Mouse (Mus musculus) left cerebral cortex, adult 2 months (tissue): Measurements from ENCODE around the gene Ptp4a2. TPM values are rescaled to one million over a fixed set of nuclear protein-coding genes. Genes with fewer than 3 reads are reported as not detected.
"Not testable (repeated sequence)": the region's sequence is repeated elsewhere in the genome, so short reads cannot be mapped to it uniquely, and the experiment has no call there.

Source experiments
- DNase-seq, 2 experiments: peaks; one replicate each; pipeline ENCODE4 v3.0.0; 2021 to 2022; ENCODE audit warnings: low spot score in 2 of 2, mixed read lengths in 1 of 2; ENCODE audit errors: extremely low spot score in 1 of 2
- H3K27ac ChIP-seq: fragments of 200-600 bp; 2 replicates; pipeline ENCODE4 v1.8.1; 2022
- H3K4me3 ChIP-seq: fragments of 200-600 bp; 2 replicates; pipeline ENCODE4 v1.8.1; 2022
- CTCF ChIP-seq: fragments of 200-600 bp; IDR thresholded peaks from 2 replicates; pipeline ENCODE4 v1.8.1; 2022; ENCODE audit warnings: antibody characterized with exemption, mild to moderate bottlenecking, moderate library complexity
- intact Hi-C: fragments of 180-260 bp; cut with DNase I; formaldehyde crosslinking; loops from one replicate; pipeline ENCODE4 v1.15.1; 2025
- total RNA-seq, 2 experiments: library from RNA; stranded (reverse); gene quantifications; 2 replicates each; pipeline ENCODE4 v1.2.3; 2021

Gene Ptp4a2
- total RNA-seq, 2 experiments from 2014 or later = 126 to 131 TPM

DNA sequence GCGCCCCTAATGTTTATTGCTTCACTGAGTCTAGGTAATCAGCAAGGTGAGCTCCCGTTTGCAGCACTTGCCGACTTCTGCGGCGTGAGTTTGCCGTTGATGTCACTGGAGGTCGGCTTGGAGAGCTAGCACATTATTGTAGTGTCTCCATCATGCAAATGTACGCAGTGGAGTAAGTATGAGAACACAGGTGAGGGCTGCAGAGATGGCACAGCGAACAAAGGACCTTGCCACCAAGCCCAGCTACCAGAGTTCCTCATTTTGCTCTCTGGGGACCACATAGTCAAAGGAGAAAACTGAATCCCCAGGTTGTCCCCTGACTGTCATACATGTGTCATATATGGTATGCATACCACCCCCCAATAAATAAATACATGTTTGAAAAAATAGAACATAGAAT, 49.4 kb downstream of the Ptp4a2 start:
- Histone ChIP-seq H3K4me3 (no peak overlapping the region), H3K27ac (no peak overlapping the region)
- no peak for TF ChIP-seq CTCF
- no peak for DNase-seq
- intact Hi-C loops = no loop called here

DNA sequence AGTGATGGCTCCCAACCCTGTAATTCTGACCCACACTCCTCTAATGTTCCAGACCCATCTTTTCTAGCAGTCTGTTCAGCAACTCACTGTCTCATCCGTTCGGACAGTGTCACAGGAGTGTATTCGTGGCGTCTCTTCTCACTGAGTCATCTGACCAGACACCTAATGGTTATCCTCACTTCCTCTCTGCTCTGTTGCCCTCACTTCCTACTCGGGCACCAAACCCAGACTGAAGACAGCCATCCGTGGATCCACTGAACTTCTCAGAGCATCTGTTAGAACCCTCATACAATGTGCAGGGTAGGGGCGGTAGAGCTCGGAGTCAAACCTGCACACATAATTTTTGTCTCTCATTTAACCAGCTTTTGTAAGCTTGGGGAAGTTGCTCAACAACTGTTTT, 50.4 kb downstream of the Ptp4a2 start:
- Histone ChIP-seq H3K4me3 (no peak overlapping the region), H3K27ac (no peak overlapping the region)
- intact Hi-C loops = no loop called here
- DNase-seq = no peak
- TF ChIP-seq CTCF = no peak

DNA sequence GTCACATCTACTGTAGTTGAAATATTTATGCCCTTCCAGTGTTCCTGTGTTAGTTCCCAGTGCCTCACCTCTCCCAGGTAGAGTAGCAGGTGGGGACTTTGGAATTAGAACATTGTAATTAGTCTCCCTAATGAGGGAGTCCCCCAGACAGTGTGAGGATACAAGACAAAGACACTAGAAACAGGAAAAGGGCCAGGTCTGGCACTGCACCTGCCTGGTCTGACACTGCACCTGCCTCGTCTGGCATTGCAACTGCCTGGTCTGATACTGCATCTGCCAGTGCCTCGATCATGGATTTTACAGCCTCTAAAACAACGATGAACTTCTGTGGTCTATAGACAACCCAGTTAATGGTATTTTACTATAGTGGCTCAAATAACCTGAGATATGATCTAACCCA, 51.3 kb downstream of the Ptp4a2 start:
- intact Hi-C loops = no loop called here
- Histone ChIP-seq H3K27ac (no peak overlapping the region), H3K4me3 (no peak overlapping the region)
- TF ChIP-seq CTCF = no peak
- DNase-seq = no peak

DNA sequence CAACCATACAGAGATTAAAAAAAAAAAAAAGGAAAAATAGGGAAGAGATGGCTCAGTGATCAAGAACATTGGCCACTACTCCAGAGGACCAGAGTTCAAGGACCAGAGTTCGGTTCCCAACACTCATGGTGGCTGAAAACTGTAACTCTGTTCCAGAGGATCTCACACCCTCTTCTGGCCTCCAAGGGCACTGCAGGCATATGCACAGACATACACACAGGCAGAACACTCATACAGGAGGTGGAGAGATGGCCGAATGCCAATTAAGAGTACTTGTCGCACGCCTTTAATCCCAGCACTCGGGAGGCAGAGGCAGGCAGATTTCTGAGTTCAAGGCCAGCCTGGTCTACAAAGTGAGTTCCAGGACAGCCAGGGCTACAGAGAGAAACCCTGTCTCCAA, 55.2 kb downstream of the Ptp4a2 start:
- intact Hi-C loops, DNase-seq, H3K4me3 ChIP-seq, H3K27ac ChIP-seq: not testable (repeated sequence)

DNA sequence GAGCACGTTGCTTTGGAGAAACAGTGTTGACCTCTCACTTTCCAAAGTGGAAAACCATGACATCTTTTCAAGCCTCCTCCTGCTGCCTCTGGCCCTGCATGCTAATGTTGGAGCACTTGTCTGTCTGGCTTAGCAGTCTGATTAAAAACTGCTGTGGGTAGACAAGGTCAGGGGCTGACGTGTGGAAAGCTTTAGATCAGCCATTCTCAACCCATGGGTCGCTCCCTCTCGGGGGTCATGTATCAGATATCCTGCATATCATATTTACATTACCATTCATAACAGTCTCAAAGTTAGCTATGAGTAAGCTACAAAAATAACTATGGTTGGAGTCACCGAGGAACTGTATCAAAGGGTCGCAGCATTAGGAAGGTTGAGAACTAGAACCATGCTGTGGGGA, 57.2 kb downstream of the Ptp4a2 start:
- no peak for DNase-seq
- no peak for TF ChIP-seq CTCF
- no peak overlapping the region for H3K27ac ChIP-seq
- H3K4me3 ChIP-seq = no peak overlapping the region
- intact Hi-C loops = no loop called here

DNA sequence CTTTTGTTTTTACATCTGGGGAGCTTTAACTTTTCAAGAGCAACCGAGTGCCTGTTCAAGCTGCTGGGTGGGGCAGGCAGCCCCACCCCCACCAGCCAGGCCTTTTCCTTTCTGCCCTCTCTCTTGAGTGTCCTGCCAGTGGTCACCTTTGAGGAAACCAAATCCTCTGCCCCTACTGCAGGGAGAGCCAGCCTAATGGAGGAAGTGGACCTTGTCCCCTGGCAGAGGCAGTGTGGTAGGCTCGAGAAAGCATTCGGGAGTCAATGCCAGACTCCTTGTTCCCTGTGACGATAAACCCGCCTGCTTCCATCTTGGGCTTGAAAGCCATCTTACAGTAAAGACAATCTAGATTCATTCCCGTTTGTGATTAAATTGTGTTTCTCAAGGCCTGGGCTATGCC, 59.5 kb downstream of the Ptp4a2 start:
- TF ChIP-seq CTCF = no peak

DNA sequence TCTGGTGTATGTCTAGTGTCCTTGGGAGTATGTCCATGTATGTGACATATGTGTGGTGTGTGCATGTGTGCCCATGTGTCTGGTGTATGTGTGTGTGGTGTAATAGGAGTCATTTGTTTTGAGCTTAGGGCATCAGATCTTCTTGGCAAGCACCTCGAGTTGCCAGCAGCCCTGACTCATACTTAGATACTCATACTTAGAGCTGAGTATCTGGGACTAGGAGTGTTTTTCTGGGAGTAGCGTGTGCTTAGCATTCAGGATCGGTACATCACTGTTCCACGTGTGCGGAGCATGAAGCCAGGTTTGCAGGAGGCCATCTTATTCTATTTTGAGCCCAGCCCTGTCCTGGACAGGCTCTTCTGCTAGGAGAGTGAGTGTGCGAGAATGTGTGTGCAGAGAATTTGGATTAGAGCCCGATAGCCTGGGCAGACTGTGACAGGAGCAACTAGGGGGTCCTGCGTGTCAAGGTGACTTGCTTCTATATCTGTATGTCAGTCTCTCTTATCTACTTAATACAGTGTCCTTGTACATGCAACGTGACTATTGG, 61.4 kb downstream of the Ptp4a2 start:
- Histone ChIP-seq H3K4me3 (no peak overlapping the region), H3K27ac (0 out of 2 replicates have a peak overlapping the region, but pooled peaks have one; percentile 8)
- DNase-seq = no peak
- no peak for TF ChIP-seq CTCF
- intact Hi-C loops = no loop called here

More for the DNA sequence above, 59.5 kb downstream of the Ptp4a2 start:
- H3K27ac ChIP-seq = no peak overlapping the region
- intact Hi-C loops = no loop called here
- H3K4me3 ChIP-seq = no peak overlapping the region
- no peak for DNase-seq

DNA sequence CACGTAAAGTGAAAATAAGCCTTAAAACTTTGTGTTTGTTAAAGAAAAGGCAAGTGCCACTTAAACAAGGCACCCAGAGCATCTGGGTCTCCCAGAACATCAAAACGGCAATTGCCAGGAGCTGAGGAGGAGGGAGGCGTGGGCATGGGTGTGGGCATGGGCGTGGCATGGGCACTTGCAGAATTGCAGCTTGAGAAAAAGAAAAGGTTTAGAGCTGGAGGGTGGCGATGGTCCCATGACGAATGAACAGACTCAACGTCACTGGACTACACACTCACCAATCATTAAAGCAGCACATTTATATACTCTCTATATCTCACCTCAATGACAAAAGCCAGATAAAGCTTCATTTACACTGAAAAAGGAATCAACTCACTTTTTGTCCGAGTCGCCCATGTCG, 63.8 kb downstream of the Ptp4a2 start:
- no peak for TF ChIP-seq CTCF
- intact Hi-C loops = no loop called here
- H3K4me3 ChIP-seq = no peak overlapping the region
- DNase-seq = no peak
- H3K27ac ChIP-seq = no peak overlapping the region

DNA sequence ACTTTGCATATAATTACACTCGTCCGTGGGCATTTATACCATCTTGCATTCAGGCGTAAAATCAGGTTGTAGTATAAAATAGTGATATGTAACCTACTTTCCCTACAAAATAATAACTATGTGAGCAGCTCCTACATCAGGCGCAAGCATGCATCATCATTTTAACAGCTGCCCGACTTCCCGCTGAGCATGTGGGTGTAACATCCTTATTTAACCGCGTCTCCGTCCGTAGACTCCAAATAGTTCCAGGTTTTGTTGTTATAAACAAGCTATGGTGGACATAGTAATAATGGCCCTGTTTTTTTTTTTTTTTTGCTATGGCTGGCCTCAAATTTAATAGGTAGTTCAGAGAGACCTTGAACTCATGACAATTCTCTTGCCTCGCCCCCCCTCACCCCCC, 64.4 kb downstream of the Ptp4a2 start:
- no peak overlapping the region for H3K27ac ChIP-seq
- TF ChIP-seq CTCF = no peak

DNA sequence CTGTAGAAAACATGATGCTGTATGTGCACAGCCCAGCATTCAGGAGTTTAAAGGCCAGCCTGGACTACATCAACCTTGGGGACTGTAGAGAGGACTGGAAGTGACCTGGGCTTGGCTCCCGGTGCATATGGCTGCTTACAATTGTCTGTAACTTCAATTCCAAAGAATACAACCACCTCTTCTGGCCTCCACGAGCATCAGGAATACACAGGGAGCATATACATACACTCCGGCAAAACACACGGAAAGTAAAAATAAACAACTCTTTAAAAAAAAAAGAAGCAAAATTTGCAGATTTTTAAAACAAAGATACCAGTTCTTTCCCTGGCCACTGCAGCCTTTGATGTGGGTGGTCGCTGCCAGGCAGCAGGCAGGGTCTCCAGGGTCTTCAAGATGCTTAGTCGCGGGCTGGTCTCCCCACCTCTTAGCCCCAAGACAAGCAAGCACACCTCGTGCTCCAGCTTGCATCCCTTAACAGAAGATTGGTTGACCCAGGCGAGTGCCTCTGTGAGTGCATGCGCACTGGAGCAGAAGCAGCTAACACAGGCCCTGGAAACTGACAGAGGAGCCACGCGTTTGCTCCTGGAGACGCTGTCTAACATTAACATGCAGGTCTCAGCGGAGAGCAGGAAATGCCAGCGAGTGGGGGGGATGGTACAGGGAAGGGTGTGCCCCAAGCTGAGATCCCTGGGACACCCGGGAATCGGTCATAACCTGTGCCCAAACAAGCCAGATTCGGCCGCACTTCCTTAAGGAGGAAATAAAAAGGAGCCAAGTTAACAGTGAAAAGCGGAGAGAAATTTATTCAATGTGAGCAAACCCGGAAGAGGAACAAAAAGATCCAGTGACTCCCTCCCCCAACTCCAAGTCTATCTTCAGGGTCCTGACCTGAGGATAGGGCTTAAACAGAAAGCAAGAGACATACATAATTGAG, 66.1 kb downstream of the Ptp4a2 start:
- TF ChIP-seq CTCF = no peak
- intact Hi-C loops = loop anchor here (2.0 kb wide), 1 partner anchor 56 kb away; no protein-coding TSS in a partner anchor
- Histone ChIP-seq H3K27ac (peak overlapping the region; percentile 69), H3K4me3 (peak overlapping the region; percentile 20)
- DNase-seq = peak; percentile 59 to 71

More for the DNA sequence above, 64.4 kb downstream of the Ptp4a2 start:
- no peak overlapping the region for H3K4me3 ChIP-seq
- DNase-seq = no peak
- intact Hi-C loops = no loop called here

DNA sequence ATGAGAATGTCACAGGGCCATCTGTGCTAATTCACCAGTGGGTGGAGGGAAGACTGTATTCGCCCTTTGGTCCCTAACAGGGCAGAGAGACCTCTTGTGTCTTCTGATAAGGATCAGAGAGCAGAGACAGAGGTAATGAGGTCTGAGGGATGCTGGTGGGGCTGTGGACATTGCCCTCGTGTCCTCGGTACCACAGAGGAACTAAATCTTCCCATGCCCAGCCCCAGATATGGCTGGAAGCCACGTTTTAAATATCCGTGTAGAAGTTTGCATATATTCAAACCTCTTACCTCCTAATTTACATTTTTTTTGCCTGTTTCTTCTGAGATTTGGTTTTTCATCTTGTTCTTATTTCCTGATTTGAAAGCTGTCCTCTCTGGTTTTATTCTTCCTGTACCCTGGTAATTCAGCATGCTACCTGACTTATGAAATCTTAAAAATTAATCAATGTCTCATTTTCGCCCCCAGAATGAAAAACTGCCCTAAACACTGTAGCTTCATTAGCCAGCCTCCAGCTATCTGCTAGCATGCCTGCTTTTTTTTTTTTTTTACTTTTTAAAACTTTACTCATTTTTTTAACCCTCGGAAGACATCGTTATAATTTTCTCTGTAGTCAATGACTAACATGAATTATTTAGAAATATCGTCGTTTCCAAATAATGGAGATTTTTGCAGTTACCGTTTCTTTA, 67.1 kb downstream of the Ptp4a2 start:
- DNase-seq = no peak
- Histone ChIP-seq H3K27ac (peak overlapping the region; percentile 69), H3K4me3 (no peak overlapping the region; the same call in 1 of the 2 replicates)
- TF ChIP-seq CTCF = no peak
- intact Hi-C loops = loop anchor here (2.0 kb wide), 1 partner anchor 57 kb away; no protein-coding TSS in a partner anchor

DNA sequence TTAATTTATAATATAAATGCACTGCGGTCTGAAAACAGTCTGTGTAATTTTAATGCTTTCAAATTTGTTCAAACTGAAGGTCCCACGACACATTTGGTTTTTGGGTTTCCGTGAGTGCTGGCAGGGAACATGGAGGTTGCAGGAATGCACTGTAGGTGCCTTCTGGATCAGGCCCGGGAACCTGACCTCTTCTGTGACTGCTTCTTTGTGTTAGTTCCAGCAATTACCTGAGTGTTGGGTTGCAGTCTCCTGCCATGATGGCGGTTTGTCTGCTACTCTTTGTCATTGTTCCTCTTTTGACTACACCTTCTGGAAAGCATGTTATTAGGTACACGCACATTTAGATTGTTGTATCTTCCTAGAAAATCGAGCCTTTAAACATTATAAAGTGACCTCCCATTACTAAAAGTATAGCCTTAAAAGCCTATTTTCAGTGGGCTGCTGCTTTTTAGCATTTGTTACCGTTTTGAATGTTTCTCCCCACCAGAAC, 67.7 kb downstream of the Ptp4a2 start:
- DNase-seq = no peak
- TF ChIP-seq CTCF = no peak
- Histone ChIP-seq H3K4me3 (no peak overlapping the region), H3K27ac (no peak overlapping the region)
- intact Hi-C loops = no loop called here
